Comparison of ENCODE assay signal across 8 mouse cellular contexts in genomic region chr2:132847581-132847980, GRCm38 (mm10). TPM values are rescaled to one million over a fixed set of nuclear protein-coding genes. Genes with fewer than 3 reads are reported as not detected.
DNase-seq lines count a peak whose midpoint lies in the region; ATAC-seq and TF ChIP-seq lines count a peak whose summit lies in the region.

No protein-coding gene starts in this region.

- ATAC-seq in intestine, embryonic 16.5 days = peak; percentile 27; the same call in 1 of the 2 replicates
- ATAC-seq in midbrain, embryonic 12.5 days (ENCODE audit: low FRiP score, low read depth) = 0 out of 2 replicates have a peak, but pooled peaks have one; percentile 3

- no peaks in the 10 kb centered on the region for H3K27me3 ChIP-seq in C2C12 (ENCODE audit: control insufficient read depth, insufficient read depth, insufficient read length)
- no peaks in the 10 kb centered on the region for H3K27me3 ChIP-seq in intestine, embryonic 16.5 days (replicated peaks; ENCODE audit: control insufficient read depth, insufficient read depth, low read length)
- H3K27me3 ChIP-seq in midbrain, embryonic 12.5 days = no peaks in the 10 kb centered on the region

- WGBS in intestine, embryonic 16.5 days = 31% methylated on average over 7 of the region's 7 CpGs
- WGBS in midbrain, embryonic 12.5 days = 53% methylated on average over 7 of the region's 7 CpGs

- H3K4me1 ChIP-seq in intestine, embryonic 16.5 days (ENCODE audit: control insufficient read depth, insufficient read depth, low read length) = peaks cover 10% of the 10 kb centered on the region
- H3K4me1 ChIP-seq in midbrain, embryonic 12.5 days = peaks cover 13% of the 10 kb centered on the region

- H3K36me3 ChIP-seq in C2C12 (ENCODE audit: control insufficient read depth, insufficient read depth) = peaks cover 24% of the 10 kb centered on the region
- H3K36me3 ChIP-seq in intestine, embryonic 16.5 days (ENCODE audit: control insufficient read depth, insufficient read depth, low read length) = no peaks in the 10 kb centered on the region
- H3K36me3 ChIP-seq in midbrain, embryonic 12.5 days = peaks cover 23% of the 10 kb centered on the region

- peak overlapping the region; percentile 79 for H3K4me3 ChIP-seq in C2C12 (ENCODE audit: insufficient read depth, poor library complexity, severe bottlenecking)
- H3K4me3 ChIP-seq in intestine, embryonic 16.5 days (ENCODE audit: low read length) = peak overlapping the region; percentile 97
- H3K4me3 ChIP-seq in midbrain, embryonic 12.5 days = peak overlapping the region; percentile 99

- peak; percentile 18 for DNase-seq in cerebellum, adult 9-10 months
- no peak for DNase-seq in cerebellum, adult 11 months
- peak; percentile 5 for DNase-seq in embryo, embryonic 9.5 days (ENCODE audit: extremely low spot score)
- DNase-seq in left cerebral cortex, adult 11 months (ENCODE audit: low spot score) = no peak
- DNase-seq in natural killer cell, adult 2 months (ENCODE audit: low spot score in 2 of 2) = no peak

- H3K27ac ChIP-seq in intestine, embryonic 16.5 days (ENCODE audit: low read length) = no peak overlapping the region
- H3K27ac ChIP-seq in midbrain, embryonic 12.5 days (replicated peaks) = no peak overlapping the region

- H3K9ac ChIP-seq in intestine, embryonic 16.5 days (ENCODE audit: low read depth, low read length) = peak overlapping the region; percentile 92
- H3K9ac ChIP-seq in midbrain, embryonic 12.5 days (replicated peaks) = peak overlapping the region; percentile 92

- TF ChIP-seq CTCF in C2C12 (IDR thresholded peaks at IDR 0.05; ENCODE audit: control insufficient read depth, insufficient read depth, insufficient read length) = no peak

- H3K79me3 ChIP-seq in C2C12 (ENCODE audit: low read depth) = peaks cover 21% of the 10 kb centered on the region

- peak overlapping the region; percentile 67 for H3ac ChIP-seq in C2C12 (ENCODE audit: control insufficient read depth, insufficient read length, low read depth)

- peaks cover 50% of the 10 kb centered on the region for H3K79me2 ChIP-seq in C2C12 (ENCODE audit: control insufficient read depth, insufficient read depth)

- peak overlapping the region; percentile 60 for H3K4me2 ChIP-seq in intestine, embryonic 16.5 days (ENCODE audit: low read depth, low read length)
- H3K4me2 ChIP-seq in midbrain, embryonic 12.5 days (replicated peaks) = peak overlapping the region; percentile 74

- H3K9me3 ChIP-seq in intestine, embryonic 16.5 days (ENCODE audit: control insufficient read depth, low read length) = no peaks in the 10 kb centered on the region
- no peaks in the 10 kb centered on the region for H3K9me3 ChIP-seq in midbrain, embryonic 12.5 days

TF ChIP-seq in C2C12, 6 proteins besides CTCF, POLR2A, EP300 and RAD21:
- TF ChIP-seq MYOD1 (IDR thresholded peaks at IDR 0.05; ENCODE audit: control insufficient read depth, insufficient read length, low read depth) = no peak
- no peak for TF ChIP-seq FOSL1 (IDR thresholded peaks at IDR 0.05; ENCODE audit: insufficient read depth, low read length, poor library complexity, severe bottlenecking)
- no peak for TF ChIP-seq USF1 (IDR thresholded peaks at IDR 0.05; ENCODE audit: low read depth)
- no peak for TF ChIP-seq MAX (IDR thresholded peaks at IDR 0.05)
- no peak for TF ChIP-seq MYOG (IDR thresholded peaks at IDR 0.05; ENCODE audit: control insufficient read depth, extremely low read depth, insufficient read length)
- no peak for TF ChIP-seq CEBPB (IDR thresholded peaks at IDR 0.05; ENCODE audit: low read depth)

RNA-seq across cellular contexts. Expression of gene Crls1, which starts 1.1 kb away (rescaled TPM):
- polyA plus RNA-seq in C2C12 (2012; fragmentation: generic; extraction: Trizol) = 26.2 TPM
- 8.6 and 10.1 TPM in 2 replicates for polyA plus RNA-seq in intestine, embryonic 16.5 days (2015; fragmentation: Nextera tagmentation; extraction: Ambion mirVana)
- polyA plus RNA-seq in midbrain, embryonic 12.5 days (2016; fragmentation: Nextera tagmentation; extraction: Ambion mirVana) = 22.1 and 25.8 TPM in 2 replicates

RNA-seq across cellular contexts. Expression of gene Mcm8, which starts 31.6 kb away (rescaled TPM):
- 2.8 TPM for polyA plus RNA-seq in C2C12 (2012; fragmentation: generic; extraction: Trizol)
- polyA plus RNA-seq in intestine, embryonic 16.5 days (2015; fragmentation: Nextera tagmentation; extraction: Ambion mirVana) = 10.5 and 10.6 TPM in 2 replicates
- polyA plus RNA-seq in midbrain, embryonic 12.5 days (2016; fragmentation: Nextera tagmentation; extraction: Ambion mirVana) = 18.8 and 18.9 TPM in 2 replicates

RNA-seq across cellular contexts. Expression of gene Trmt6, which starts 31.7 kb away (rescaled TPM):
- 18.8 TPM for polyA plus RNA-seq in C2C12 (2012; fragmentation: generic; extraction: Trizol)
- 23.2 and 25.2 TPM in 2 replicates for polyA plus RNA-seq in intestine, embryonic 16.5 days (2015; fragmentation: Nextera tagmentation; extraction: Ambion mirVana)
- polyA plus RNA-seq in midbrain, embryonic 12.5 days (2016; fragmentation: Nextera tagmentation; extraction: Ambion mirVana) = 30.5 and 33.8 TPM in 2 replicates

RNA-seq across cellular contexts. Expression of gene Lrrn4, which starts 33.1 kb away (rescaled TPM):
- polyA plus RNA-seq in C2C12 (2012; fragmentation: generic; extraction: Trizol) = not detected
- 7.9 and 10.0 TPM in 2 replicates for polyA plus RNA-seq in intestine, embryonic 16.5 days (2015; fragmentation: Nextera tagmentation; extraction: Ambion mirVana)
- 0.06 and 0.08 TPM in 2 replicates for polyA plus RNA-seq in midbrain, embryonic 12.5 days (2016; fragmentation: Nextera tagmentation; extraction: Ambion mirVana)

Comparison
In these comparisons a context has a peak if more than half of its experiments do, and no peak if none do; other contexts are left out.
1. DNase-seq: peak in cerebellum, adult 9-10 months (single experiment) and embryo, embryonic 9.5 days (single experiment); none in cerebellum, adult 11 months (single experiment), left cerebral cortex, adult 11 months (single experiment) and natural killer cell, adult 2 months (0 of 2).
2. Peak in every context shown above with its lines, with median percentiles within 50 percentile points of each other: H3K4me3 ChIP-seq.